Comparison of ENCODE assay signal across 22 mouse cellular contexts in genomic region chr3:116482724-116483123, GRCm38 (mm10). TPM values are rescaled to one million over a fixed set of nuclear protein-coding genes. Genes with fewer than 3 reads are reported as not detected.
DNase-seq lines count a peak whose midpoint lies in the region; ATAC-seq and TF ChIP-seq lines count a peak whose summit lies in the region.
"Had no signal": no experiment of that assay in that cellular context is flagged by ENCODE, and none has a peak within 500 bp of the region (broad histone marks: within the 10 kb centered on the region; RNA-seq: fewer than 3 reads in every experiment).

No protein-coding gene starts in this region.

- H3K27me3 ChIP-seq in G1E (ENCODE audit: insufficient read depth, low read length): peaks cover 3% of the 10 kb centered on the region
- H3K27me3 ChIP-seq: hindbrain, embryonic 13.5 days; limb, embryonic 15.5 days; midbrain, embryonic 13.5 days; neural tube, embryonic 12.5 days had no signal

- peaks cover 3% of the 10 kb centered on the region for H3K4me1 ChIP-seq in G1E (ENCODE audit: insufficient read depth, low read depth, low read length)
- H3K4me1 ChIP-seq: hindbrain, embryonic 13.5 days; limb, embryonic 15.5 days; midbrain, embryonic 13.5 days; neural tube, embryonic 12.5 days had no signal

- H3K36me3 ChIP-seq in G1E (replicated peaks): peaks cover 5% of the 10 kb centered on the region

- no peak for TF ChIP-seq CTCF in G1E (IDR thresholded peaks at IDR 0.05; ENCODE audit: low read depth, low read length)

- ATAC-seq in G1E (ENCODE audit: extremely low read depth, insufficient number of reproducible peaks, low FRiP score, poor library complexity, severe bottlenecking): no peak
- ATAC-seq in hematopoietic stem cell, adult 5-6 weeks (replicated peaks in 1 of 2; ENCODE audit: insufficient read depth in 1 of 2, low FRiP score in 2 of 2, low TSS enrichment in 1 of 2, low read depth in 1 of 2, poor library complexity in 2 of 2, severe bottlenecking in 2 of 2): peak; percentile 89 to 92
- ATAC-seq in neutrophil, adult 5-6 weeks (ENCODE audit: extremely low read depth, insufficient number of reproducible peaks, low FRiP score, poor library complexity, severe bottlenecking): peak; percentile 88
- ATAC-seq: forebrain, embryonic 16.5 days; midbrain, embryonic 13.5 days had no signal

- H3K9me3 ChIP-seq in G1E (replicated peaks): no peaks in the 10 kb centered on the region
- H3K9me3 ChIP-seq: embryonic facial prominence, embryonic 10.5 days; hindbrain, embryonic 13.5 days; limb, embryonic 15.5 days; megakaryocyte, embryonic 14.5 days; midbrain, embryonic 13.5 days; neural tube, embryonic 12.5 days had no signal

- intact Hi-C loops in gastrocnemius, postnatal 14 days (cut with DNase I; ENCODE audit: low total_unique reads): no loop called here

- no peak overlapping the region for H3K4me3 ChIP-seq in G1E (ENCODE audit: low read depth, low read length)
- H3K4me3 ChIP-seq: embryonic facial prominence, embryonic 10.5 days; heart, adult 2 months; hindbrain, embryonic 13.5 days; limb, embryonic 15.5 days; megakaryocyte, embryonic 14.5 days; midbrain, embryonic 13.5 days; neural tube, embryonic 12.5 days had no signal

- peak; percentile 15 to 29 for DNase-seq in B cell, adult 2 months
- DNase-seq in G1E (ENCODE audit: low spot score): peak; percentile 4
- no peak for DNase-seq in left cerebral cortex, adult 8-10 months (ENCODE audit: low spot score in 2 of 2)
- DNase-seq in adrenal gland, adult (ENCODE audit: inconsistent age in 2 of 2, low spot score in 1 of 2): no peak
- no peak for DNase-seq in gastrocnemius, postnatal 14 days
- DNase-seq: adrenal gland, postnatal 10 days; cerebellum, adult 9-11 months; gastrocnemius, postnatal 25 days; heart, adult 2 months; kidney, adult 11 months; kidney, postnatal 4 days; left cerebral cortex, postnatal 4 days; lung, postnatal 10 days had no signal

RNA-seq across cellular contexts. Expression of gene Rtca, which starts 25.3 kb away (rescaled TPM):
- total RNA-seq in G1E (2014; fragmentation: Nextera tagmentation) (31.6 and 47.9 TPM in 2 replicates), G1E (2017) (32.1 and 36.8 TPM in 2 replicates)
- 36.7 and 40.3 TPM in 2 replicates for polyA plus RNA-seq in G1E (2012)
- total RNA-seq in hematopoietic stem cell, adult 5-6 weeks (2017): 31.6 and 32.6 TPM in 2 replicates
- total RNA-seq in neutrophil, adult 5-6 weeks (2017): 18.9 and 25.5 TPM in 2 replicates
- 10 to 100 TPM; 56.7 to 60.9 (median 59.1) TPM for total RNA-seq in left cerebral cortex, adult 8-10 months (2022)
- 10 to 100 TPM; 23.2 to 24.3 TPM for total RNA-seq in gastrocnemius, postnatal 14 days (2021)

RNA-seq across cellular contexts. Expression of gene Dbt, which starts 30.1 kb away (rescaled TPM):
- total RNA-seq in G1E (2014; fragmentation: Nextera tagmentation): 9.5 and 16.3 TPM in 2 replicates
- 6.4 and 6.8 TPM in 2 replicates for total RNA-seq in G1E (2017)
- polyA plus RNA-seq in G1E (2012): 0.35 and 0.69 TPM in 2 replicates
- total RNA-seq in hematopoietic stem cell, adult 5-6 weeks (2017): 15.2 and 17.0 TPM in 2 replicates
- 8.6 and 8.8 TPM in 2 replicates for total RNA-seq in neutrophil, adult 5-6 weeks (2017)
- total RNA-seq in left cerebral cortex, adult 8-10 months (2022): 10 to 100 TPM; 14.1 to 18.3 (median 15.8) TPM
- total RNA-seq in gastrocnemius, postnatal 14 days (2021): 10 to 100 TPM; 26.7 to 28.3 TPM

RNA-seq across cellular contexts. Expression of gene Cdc14a, which starts 58.9 kb away (rescaled TPM):
- total RNA-seq in G1E (2014; fragmentation: Nextera tagmentation) (24.0 and 29.9 TPM in 2 replicates), G1E (2017) (16.9 and 18.9 TPM in 2 replicates)
- polyA plus RNA-seq in G1E (2012): 9.3 and 9.6 TPM in 2 replicates
- total RNA-seq in hematopoietic stem cell, adult 5-6 weeks (2017): 35.3 and 44.7 TPM in 2 replicates
- total RNA-seq in neutrophil, adult 5-6 weeks (2017): 30.1 and 33.1 TPM in 2 replicates
- total RNA-seq in left cerebral cortex, adult 8-10 months (2022): 1 to 10 TPM; 4.5 to 6.6 (median 5.5) TPM
- total RNA-seq in gastrocnemius, postnatal 14 days (2021): 10 to 100 TPM; 17.0 to 23.9 TPM

Comparison
In these comparisons a context has a peak if more than half of its experiments do, and no peak if none do; other contexts are left out.
1. DNase-seq: peak in B cell, adult 2 months (2 of 2) and G1E (single experiment); none in left cerebral cortex, adult 8-10 months (0 of 2), adrenal gland, adult (0 of 2) and gastrocnemius, postnatal 14 days (single experiment).